Mouse (Mus musculus) ovary, adult 18-20 months (tissue): Measurements from ENCODE around the gene Mfsd14a.
"Not testable (repeated sequence)": the region's sequence is repeated elsewhere in the genome, so short reads cannot be mapped to it uniquely, and the experiment has no call there.

Experiments
- DNase-seq: peaks from one replicate; pipeline ENCODE4 v3.0.0; 2022; ENCODE audit warnings: low spot score, mixed read lengths

The Mfsd14a gene

GRCm38 (mm10) chr3:116662463-116662863, at the start of gene Mfsd14a:
TSS of gene Mfsd14a (minus strand) at chr3:116662677.
- peak; percentile 98 for DNase-seq

- peak; percentile 50 for DNase-seq
Observed at GRCm38 (mm10) chr3:116711624-116712435, 49.4 kb upstream of the Mfsd14a start.

- DNase-seq, result no peak
Observed at GRCm38 (mm10) chr3:116710941-116711340, 48.5 kb upstream of the Mfsd14a start.

- DNase-seq, result no peak
Observed at GRCm38 (mm10) chr3:116705637-116706204, 43.2 kb upstream of the Mfsd14a start.

- no peak for DNase-seq
Observed at GRCm38 (mm10) chr3:116703835-116704234, 41.4 kb upstream of the Mfsd14a start.

GRCm38 (mm10) chr3:116702647-116703272, 40.3 kb upstream of the Mfsd14a start:
- no peak for DNase-seq

GRCm38 (mm10) chr3:116701601-116702000, 39.1 kb upstream of the Mfsd14a start:
- DNase-seq, result no peak

GRCm38 (mm10) chr3:116698786-116699185, 36.3 kb upstream of the Mfsd14a start:
- no peak for DNase-seq

GRCm38 (mm10) chr3:116695666-116695985, 33.1 kb upstream of the Mfsd14a start:
- DNase-seq, result no peak

GRCm38 (mm10) chr3:116694955-116695665, 32.6 kb upstream of the Mfsd14a start:
- DNase-seq, result no peak

- no peak for DNase-seq
Observed at GRCm38 (mm10) chr3:116694312-116694711, 31.8 kb upstream of the Mfsd14a start.

- no peak for DNase-seq
Observed at GRCm38 (mm10) chr3:116681160-116681559, 18.7 kb upstream of the Mfsd14a start, which contains the start of gene Gm43191. TSS of gene Gm43191 (minus strand) at chr3:116681260.

GRCm38 (mm10) chr3:116664281-116664680, 1.8 kb upstream of the Mfsd14a start:
- not testable (repeated sequence) for DNase-seq

- DNase-seq, result peak; percentile 8
Observed at GRCm38 (mm10) chr3:116661870-116662414, 535 bp downstream of the Mfsd14a start.

- no peak for DNase-seq
Observed at GRCm38 (mm10) chr3:116661288-116661869, 1.1 kb downstream of the Mfsd14a start.

- no peak for DNase-seq
Observed at GRCm38 (mm10) chr3:116659856-116660430, 2.5 kb downstream of the Mfsd14a start.

GRCm38 (mm10) chr3:116658928-116659565, 3.4 kb downstream of the Mfsd14a start:
- DNase-seq, result no peak

GRCm38 (mm10) chr3:116656184-116656965, 6.1 kb downstream of the Mfsd14a start:
- DNase-seq, result no peak

- DNase-seq, result not testable (repeated sequence)
Observed at GRCm38 (mm10) chr3:116654051-116654450, 8.4 kb downstream of the Mfsd14a start.
